Mouse (Mus musculus) kidney, adult 2 months (tissue): ENCODE results near the gene Rbbp5. TPM values are rescaled to one million over a fixed set of nuclear protein-coding genes. Genes with fewer than 3 reads are reported as not detected.

ENCODE experiments used
- DNase-seq: peaks from one replicate; pipeline ENCODE4 v3.0.0; 2021
- H3K27ac ChIP-seq: fragments of 200-500 bp; 2 replicates; pipeline ENCODE4 v1.5.1; 2012; ENCODE audit warnings: low read depth, low read length, control low read depth, inconsistent platforms; ENCODE audit not compliant: insufficient read depth
- H3K27me3 ChIP-seq: fragments of 200-500 bp; replicated peaks from 2 replicates; pipeline ENCODE4 v1.6.1; 2012; ENCODE audit warnings: mild to moderate bottlenecking, moderate library complexity, low read length, inconsistent platforms; ENCODE audit not compliant: control insufficient read depth, insufficient read depth
- H3K36me3 ChIP-seq: fragments of 200-500 bp; 2 replicates; pipeline ENCODE4 v1.6.1; 2012; ENCODE audit warnings: mild to moderate bottlenecking, moderate library complexity, low read length, inconsistent platforms; ENCODE audit not compliant: control insufficient read depth, insufficient read depth
- H3K4me1 ChIP-seq: fragments of 200-500 bp; 2 replicates; pipeline ENCODE4 v1.6.1; 2011; ENCODE audit warnings: low read length; ENCODE audit not compliant: control insufficient read depth, insufficient read depth
- H3K4me3 ChIP-seq: fragments of 200-500 bp; 2 replicates; pipeline ENCODE4 v1.5.1; 2011; ENCODE audit warnings: mild to moderate bottlenecking, low read depth, low read length, control low read depth; ENCODE audit not compliant: insufficient read depth
- CTCF ChIP-seq: fragments of 200-500 bp; conservative IDR thresholded peaks from 2 replicates; pipeline ENCODE4 v1.5.1; 2011; ENCODE audit warnings: low read depth, mild to moderate bottlenecking, control low read depth, low read length, moderate library complexity, mixed read lengths; ENCODE audit not compliant: insufficient read depth, insufficient read length
- POLR2A ChIP-seq: fragments of 200-500 bp; IDR thresholded peaks from one replicate; pipeline ENCODE4 v1.6.1; 2011; ENCODE audit warnings: low read depth, low read length, control low read depth
- WGBS: fragments of 180-500 bp; shearing (Covaris S2); methylation state at CpG from one replicate; pipeline ENCODE4 v1.1.7; 2018; 5-methylcytosine and 5-hydroxymethylcytosine counted together
- polyA plus RNA-seq: library from polyadenylated mRNA; depleted of rRNA; stranded (reverse); fragments of >200 nt; gene quantifications from 2 replicates; pipeline ENCODE4 v1.2.3, GENCODE M21; 2012

The Rbbp5 gene
- polyA plus RNA-seq, 1 experiment: 21.3 TPM

GRCm38 (mm10) chr1:132472537-132472936, 4.6 kb upstream of the Rbbp5 start:
- Histone ChIP-seq H3K27me3 (no peaks in the 10 kb centered on the region), H3K4me3 (no peak overlapping the region), H3K27ac (no peak overlapping the region), H3K36me3 (no peaks in the 10 kb centered on the region), H3K4me1 (peaks cover 4% of the 10 kb centered on the region; the same call in 1 of the 2 replicates)
- TF ChIP-seq CTCF: no peak
- TF ChIP-seq POLR2A: no peak
- WGBS: 47% methylated on average over 5 of the region's 5 CpGs
- no peak for DNase-seq

DNA sequence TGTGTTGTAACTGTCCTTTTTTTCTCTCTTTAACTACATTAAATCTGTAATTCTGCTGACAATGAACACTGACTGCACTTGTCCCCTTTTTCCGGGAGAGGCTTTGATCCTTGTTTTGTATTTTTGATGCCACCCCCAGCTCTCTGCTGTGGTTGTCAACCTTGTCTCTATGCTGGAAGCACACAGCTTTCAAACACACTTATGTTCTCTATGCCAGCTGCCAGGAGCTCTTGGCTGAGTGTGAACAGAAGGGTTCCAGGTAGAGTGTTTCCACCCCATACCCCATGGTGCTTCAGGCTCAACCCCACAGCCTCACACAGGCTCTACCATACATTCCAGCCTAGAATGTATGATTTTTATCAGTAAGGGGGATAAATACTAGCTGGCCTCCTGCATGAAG, 2.7 kb upstream of the Rbbp5 start:
- no peaks in the 10 kb centered on the region for H3K27me3 ChIP-seq
- DNase-seq: no peak
- TF ChIP-seq POLR2A: no peak
- TF ChIP-seq CTCF: no peak
- H3K4me1 ChIP-seq: peaks cover 9% of the 10 kb centered on the region; the same call in 1 of the 2 replicates
- H3K36me3 ChIP-seq: no peaks in the 10 kb centered on the region
- WGBS: 92% methylated on average over 1 of the region's 1 CpGs
- no peak overlapping the region for H3K27ac ChIP-seq
- H3K4me3 ChIP-seq: no peak overlapping the region

GRCm38 (mm10) chr1:132476575-132476927, 614 bp upstream of the Rbbp5 start:
- Histone ChIP-seq H3K27me3 (no peaks in the 10 kb centered on the region), H3K36me3 (no peaks in the 10 kb centered on the region), H3K27ac (peak overlapping the region; percentile 41), H3K4me1 (peaks cover 9% of the 10 kb centered on the region; the same call in 1 of the 2 replicates), H3K4me3 (peak overlapping the region; percentile 94)
- WGBS: 4% methylated on average over 9 of the region's 9 CpGs
- no peak for DNase-seq
- TF ChIP-seq POLR2A: no peak
- no peak for TF ChIP-seq CTCF

DNA sequence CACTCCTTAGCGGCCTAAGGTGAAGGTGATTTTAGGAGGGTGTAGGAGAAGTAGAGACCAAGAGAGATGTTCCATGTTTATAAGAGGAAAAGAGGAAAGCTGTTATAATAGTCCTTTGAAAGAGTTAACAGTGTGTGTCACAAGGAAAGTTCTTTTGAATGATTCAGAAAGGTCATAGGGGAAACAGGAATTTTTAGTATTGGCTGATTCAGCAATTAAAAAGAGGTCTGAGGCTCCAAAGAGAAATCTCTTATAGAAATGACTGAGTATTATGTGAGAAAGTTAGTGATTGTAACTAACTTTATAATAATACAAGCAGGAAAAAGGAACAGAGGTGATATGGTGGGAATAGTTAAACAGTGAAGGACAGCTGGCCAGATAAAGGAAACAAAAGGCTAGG, 2.3 kb downstream of the Rbbp5 start:
- TF ChIP-seq CTCF: no peak
- TF ChIP-seq POLR2A: no peak
- Histone ChIP-seq H3K27me3 (no peaks in the 10 kb centered on the region), H3K27ac (no peak overlapping the region), H3K4me3 (no peak overlapping the region), H3K4me1 (peaks cover 9% of the 10 kb centered on the region; the same call in 1 of the 2 replicates), H3K36me3 (no peaks in the 10 kb centered on the region)
- 76% methylated on average over 1 of the region's 1 CpGs for WGBS
- DNase-seq: no peak

- Histone ChIP-seq H3K4me1 (peaks cover 6% of the 10 kb centered on the region; the same call in 1 of the 2 replicates), H3K4me3 (no peak overlapping the region), H3K36me3 (no peaks in the 10 kb centered on the region; the same call in 1 of the 2 replicates), H3K27ac (no peak overlapping the region), H3K27me3 (no peaks in the 10 kb centered on the region)
- DNase-seq: no peak
- no peak for TF ChIP-seq POLR2A
- 81% methylated on average over 2 of the region's 2 CpGs for WGBS
Observed at GRCm38 (mm10) chr1:132481619-132482018, 4.5 kb downstream of the Rbbp5 start.

GRCm38 (mm10) chr1:132483234-132483633, 6.1 kb downstream of the Rbbp5 start:
- no peak overlapping the region for H3K4me3 ChIP-seq
- H3K36me3 ChIP-seq: no peaks in the 10 kb centered on the region; the same call in 1 of the 2 replicates
- no peaks in the 10 kb centered on the region for H3K27me3 ChIP-seq
- H3K27ac ChIP-seq: no peak overlapping the region
- 82% methylated on average over 3 of the region's 3 CpGs for WGBS
- TF ChIP-seq POLR2A: no peak
- peaks cover 2% of the 10 kb centered on the region; the same call in 1 of the 2 replicates for H3K4me1 ChIP-seq
- no peak for DNase-seq

DNA sequence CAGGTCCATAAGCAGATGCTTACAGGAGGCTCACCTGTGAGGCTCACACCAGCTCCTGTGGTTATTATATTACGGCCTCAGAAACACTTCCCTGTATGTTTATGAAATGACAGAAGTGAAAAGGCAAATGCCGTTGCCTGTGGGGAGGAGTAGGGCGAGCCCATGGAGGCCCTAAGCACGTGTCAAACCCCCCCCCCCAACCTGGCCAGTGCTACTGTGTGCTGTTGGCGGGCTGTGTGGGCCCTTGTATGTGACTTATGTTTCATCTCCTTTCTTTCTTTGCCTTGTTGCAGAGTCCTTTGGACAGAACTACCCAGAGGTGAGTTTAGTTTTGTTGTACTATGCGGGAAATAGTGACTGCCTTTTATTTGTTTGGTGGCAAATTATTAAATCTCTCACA, 6.6 kb downstream of the Rbbp5 start:
- 79% methylated on average over 6 of the region's 6 CpGs for WGBS
- Histone ChIP-seq H3K27me3 (no peaks in the 10 kb centered on the region), H3K27ac (no peak overlapping the region), H3K36me3 (no peaks in the 10 kb centered on the region; the same call in 1 of the 2 replicates), H3K4me3 (no peak overlapping the region), H3K4me1 (no peaks in the 10 kb centered on the region)
- DNase-seq: no peak
- TF ChIP-seq CTCF: no peak
- TF ChIP-seq POLR2A: no peak

GRCm38 (mm10) chr1:132500535-132500934, 23.4 kb downstream of the Rbbp5 start:
- no peaks in the 10 kb centered on the region for H3K27me3 ChIP-seq
- H3K27ac ChIP-seq: no peak overlapping the region
- 86% methylated on average over 2 of the region's 2 CpGs for WGBS
- no peaks in the 10 kb centered on the region for H3K4me1 ChIP-seq
- no peak for TF ChIP-seq POLR2A
- H3K4me3 ChIP-seq: no peak overlapping the region
- H3K36me3 ChIP-seq: peaks cover 15% of the 10 kb centered on the region
- no peak for DNase-seq
